Mouse (Mus musculus) kidney, embryonic 15.5 days (tissue): Measurements from ENCODE around the gene Slc39a11. TPM values are rescaled to one million over a fixed set of nuclear protein-coding genes. Genes with fewer than 3 reads are reported as not detected.
"Not testable (repeated sequence)": the region's sequence is repeated elsewhere in the genome, so short reads cannot be mapped to it uniquely, and the experiment has no call there.

Experiments
- ATAC-seq: fragments of 200-750 bp; cut with Nextera tagmentation; replicated peaks from 2 replicates; pipeline ENCODE4 v1.8.0; 2017; ENCODE audit warnings: moderate TSS enrichment; ENCODE audit not compliant: low FRiP score
- H3K27ac ChIP-seq: fragments of 300-500 bp; sonication (generic); 2 replicates; pipeline ENCODE4 v1.5.1; 2015; ENCODE audit warnings: mild to moderate bottlenecking, inconsistent platforms
- H3K27me3 ChIP-seq: fragments of 300-500 bp; sonication (generic); 2 replicates; pipeline ENCODE4 v1.6.1; 2015; ENCODE audit warnings: inconsistent platforms
- H3K36me3 ChIP-seq: fragments of 300-500 bp; sonication (generic); 2 replicates; pipeline ENCODE4 v1.6.1; 2015; ENCODE audit warnings: inconsistent platforms
- H3K4me1 ChIP-seq: fragments of 300-500 bp; sonication (generic); 2 replicates; pipeline ENCODE4 v1.6.1; 2015; ENCODE audit warnings: inconsistent platforms
- H3K4me2 ChIP-seq: fragments of 300-500 bp; sonication (generic); 2 replicates; pipeline ENCODE4 v1.6.1; 2015; ENCODE audit warnings: moderate library complexity, mild to moderate bottlenecking, inconsistent platforms
- H3K4me3 ChIP-seq: fragments of 300-500 bp; sonication (generic); replicated peaks from 2 replicates; pipeline ENCODE4 v1.5.1; 2015; ENCODE audit warnings: mild to moderate bottlenecking, inconsistent platforms
- H3K9ac ChIP-seq: fragments of 300-500 bp; sonication (generic); 2 replicates; pipeline ENCODE4 v1.6.1; 2015; ENCODE audit warnings: mild to moderate bottlenecking, inconsistent platforms
- H3K9me3 ChIP-seq: fragments of 300-500 bp; sonication (generic); replicated peaks from 2 replicates; pipeline ENCODE4 v1.6.1; 2016; ENCODE audit warnings: inconsistent platforms
- WGBS: fragments of 180-500 bp; shearing (Covaris S2); methylation state at CpG from one replicate; pipeline ENCODE4 v1.1.7; 2015; ENCODE audit warnings: mixed read lengths; 5-methylcytosine and 5-hydroxymethylcytosine counted together
- polyA plus RNA-seq: library from polyadenylated mRNA; unstranded; fragments of >200 nt; fragmentation: Nextera tagmentation; extraction: Ambion mirVana; gene quantifications from 2 replicates; pipeline ENCODE4 v1.2.1, GENCODE M21; 2015

Gene Slc39a11
- polyA plus RNA-seq, 1 experiment from 2014 or later, result 22.2 TPM

DNA sequence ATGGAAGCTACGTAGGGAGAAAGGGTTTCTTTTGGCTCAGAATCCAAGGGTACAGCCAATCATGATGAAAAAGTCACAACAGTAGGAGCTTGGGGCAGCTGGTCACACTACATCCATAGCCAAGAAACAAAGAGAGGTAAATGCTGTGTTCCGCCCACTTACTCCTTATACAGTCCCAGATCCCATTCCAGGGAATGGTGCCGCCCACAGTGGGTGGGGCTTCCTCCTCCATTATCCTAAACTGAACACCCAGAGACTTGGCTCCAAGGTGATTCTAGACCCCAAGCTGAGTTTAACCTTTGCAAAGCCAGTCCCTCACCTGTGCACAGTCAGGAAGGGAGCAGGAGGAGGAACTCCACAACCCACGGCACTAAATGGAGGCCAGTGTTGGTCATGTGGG is 72.7 kb downstream of the Slc39a11 start:
- H3K9ac ChIP-seq, result no peak overlapping the region
- ATAC-seq, result no peak
- H3K4me3 ChIP-seq, result no peak overlapping the region
- H3K27me3 ChIP-seq, result no peaks in the 10 kb centered on the region
- 77% methylated on average over 4 of the region's 4 CpGs for WGBS
- H3K9me3 ChIP-seq, result no peaks in the 10 kb centered on the region
- H3K27ac ChIP-seq, result no peak overlapping the region
- H3K4me1 ChIP-seq, result no peaks in the 10 kb centered on the region
- H3K36me3 ChIP-seq, result no peaks in the 10 kb centered on the region
- H3K4me2 ChIP-seq, result no peak overlapping the region

DNA sequence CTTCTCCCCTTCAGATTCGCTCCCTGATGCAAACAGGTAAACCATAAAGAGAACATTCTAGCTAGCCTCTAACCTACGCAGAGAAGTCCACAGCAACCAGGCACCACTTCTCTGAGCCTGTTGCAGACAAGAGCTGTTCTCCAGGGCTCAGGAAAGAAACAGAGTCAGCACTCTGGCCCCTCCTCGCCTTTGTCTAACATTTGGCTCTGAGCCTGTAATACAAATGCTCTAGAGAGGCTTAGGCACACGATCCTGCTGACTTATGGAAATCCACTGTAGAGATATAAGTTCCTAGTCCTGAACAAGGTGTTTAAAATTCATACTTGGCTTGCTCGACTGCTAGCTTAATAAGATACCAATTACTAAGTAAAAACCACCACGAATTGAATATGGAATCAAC is 77.2 kb downstream of the Slc39a11 start:
- no peaks in the 10 kb centered on the region for H3K9me3 ChIP-seq
- H3K4me1 ChIP-seq, result no peaks in the 10 kb centered on the region
- H3K36me3 ChIP-seq, result no peaks in the 10 kb centered on the region
- H3K4me3 ChIP-seq, result no peak overlapping the region
- no peak overlapping the region for H3K9ac ChIP-seq
- ATAC-seq, result no peak
- no peak overlapping the region for H3K27ac ChIP-seq
- WGBS, result 66% methylated on average over 6 of the region's 6 CpGs
- H3K4me2 ChIP-seq, result no peak overlapping the region
- no peaks in the 10 kb centered on the region for H3K27me3 ChIP-seq

DNA sequence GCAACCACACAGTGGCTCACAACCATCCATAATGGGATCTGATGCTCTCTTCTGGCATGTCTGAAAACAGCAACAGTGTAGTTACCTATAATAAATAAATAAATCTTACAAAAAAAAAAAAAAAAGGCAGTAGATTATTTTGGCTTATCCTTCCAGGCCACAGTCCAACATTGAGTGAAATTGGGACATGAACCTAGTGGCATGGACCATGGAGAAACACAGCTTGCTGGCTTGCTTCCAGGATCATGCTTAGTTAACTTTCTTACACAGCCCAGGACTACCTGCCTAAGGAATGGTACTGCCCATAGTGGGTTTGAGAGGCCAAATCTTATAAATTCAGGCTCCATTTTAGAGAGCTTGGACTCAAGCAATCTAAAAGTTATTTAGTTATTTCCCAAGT is 78.3 kb downstream of the Slc39a11 start:
- ATAC-seq, result no peak
- no peak overlapping the region for H3K27ac ChIP-seq
- no peaks in the 10 kb centered on the region for H3K9me3 ChIP-seq
- no peak overlapping the region for H3K4me2 ChIP-seq
- H3K27me3 ChIP-seq, result no peaks in the 10 kb centered on the region
- no peak overlapping the region for H3K9ac ChIP-seq
- no peaks in the 10 kb centered on the region for H3K36me3 ChIP-seq
- no peaks in the 10 kb centered on the region for H3K4me1 ChIP-seq
- no peak overlapping the region for H3K4me3 ChIP-seq

DNA sequence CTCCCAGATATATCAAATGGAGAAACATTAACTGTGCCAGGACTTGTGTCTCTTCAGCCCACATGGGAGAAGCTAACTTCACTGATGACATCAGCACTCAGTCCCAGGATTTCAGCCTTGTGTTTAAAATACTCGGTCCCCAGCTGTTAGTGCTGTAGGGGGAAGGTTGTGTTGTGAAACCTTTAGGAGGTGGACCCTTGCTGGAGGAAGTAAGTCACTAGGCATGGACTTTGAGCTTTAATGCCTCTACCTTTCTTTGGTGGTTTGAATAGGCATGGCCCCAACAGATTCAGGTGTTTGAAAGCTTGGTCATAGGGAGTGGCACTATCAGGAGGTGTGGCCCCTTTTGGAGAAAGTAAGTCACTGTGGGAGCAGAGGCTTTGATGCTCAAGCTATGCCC is 80.9 kb downstream of the Slc39a11 start:
- no peak overlapping the region for H3K4me3 ChIP-seq
- H3K36me3 ChIP-seq, result no peaks in the 10 kb centered on the region
- peaks cover 12% of the 10 kb centered on the region for H3K4me1 ChIP-seq
- WGBS, result 78% methylated on average over 1 of the region's 1 CpGs
- H3K9ac ChIP-seq, result no peak overlapping the region
- H3K27me3 ChIP-seq, result peaks cover 3% of the 10 kb centered on the region; the same call in 1 of the 2 replicates
- ATAC-seq, result no peak
- no peak overlapping the region for H3K4me2 ChIP-seq
- no peaks in the 10 kb centered on the region for H3K9me3 ChIP-seq
- H3K27ac ChIP-seq, result no peak overlapping the region

DNA sequence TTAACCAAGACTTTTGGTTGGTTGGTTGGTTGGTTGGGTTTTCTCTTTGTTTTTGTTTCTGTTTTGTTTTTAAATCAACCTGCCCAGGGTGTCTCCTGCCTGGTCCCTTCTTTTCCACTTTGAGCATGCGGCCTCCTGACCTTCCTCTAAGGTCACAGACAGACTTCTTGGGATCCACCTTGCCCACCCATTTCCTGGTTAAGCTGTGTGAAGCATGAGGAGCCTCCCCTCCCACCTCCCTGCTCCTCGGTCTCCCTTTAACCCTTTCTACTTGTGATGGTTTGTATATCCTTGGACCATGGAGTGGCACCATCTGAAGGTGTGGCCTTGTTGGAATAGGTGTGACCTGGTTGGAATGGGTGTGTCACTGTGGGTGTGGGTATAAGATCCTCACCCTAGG is 82.0 kb downstream of the Slc39a11 start:
- H3K27ac ChIP-seq, result not testable (repeated sequence)

DNA sequence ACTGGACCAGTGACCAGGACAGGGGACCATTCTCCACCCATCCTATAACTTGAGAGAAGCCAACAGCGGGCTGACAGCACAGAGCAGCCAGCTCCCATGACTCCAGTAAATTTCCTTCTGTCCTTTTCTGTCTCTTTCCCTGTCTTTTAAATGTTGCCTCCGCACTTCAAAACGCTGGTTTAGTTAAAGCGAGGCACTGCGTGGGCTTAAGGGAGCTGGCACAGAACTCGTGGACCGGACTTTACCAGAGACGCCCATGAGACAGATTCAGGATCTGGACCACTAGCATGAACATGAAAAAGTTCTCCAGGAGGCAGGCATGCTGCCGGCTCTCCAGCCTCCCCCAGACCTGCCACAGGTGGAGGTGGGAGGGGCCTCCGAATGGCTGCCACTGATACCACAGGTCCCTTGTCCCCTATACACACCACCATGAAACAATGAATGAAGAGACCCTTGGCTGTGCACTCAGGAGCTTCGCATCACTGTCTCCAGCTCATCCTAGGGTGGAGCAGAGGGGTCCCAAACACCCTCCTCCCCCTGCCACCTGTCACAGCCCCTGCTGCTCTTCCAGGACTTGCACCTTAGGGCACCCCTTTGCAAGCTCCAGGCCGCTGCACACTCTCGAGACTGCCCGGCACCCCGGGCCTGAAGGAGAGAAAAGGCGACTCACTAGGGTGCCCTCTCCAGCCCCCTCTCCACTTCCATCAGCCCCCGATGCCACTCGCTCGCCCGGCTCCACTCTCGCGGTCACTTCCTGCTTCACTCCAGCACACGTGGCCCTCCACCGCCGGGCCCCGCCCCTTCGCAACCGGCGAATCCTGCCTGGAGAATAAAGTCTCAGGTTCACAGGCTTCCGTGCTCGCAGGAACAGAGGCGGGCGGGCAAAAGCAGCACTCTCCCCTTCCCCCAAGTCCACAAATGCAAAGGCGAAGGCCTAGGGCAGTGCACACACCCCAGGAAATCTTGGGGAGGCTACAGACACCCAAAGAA is 84.6 kb downstream of the Slc39a11 start:
- H3K27me3 ChIP-seq, result peaks cover 3% of the 10 kb centered on the region; the same call in 1 of the 2 replicates
- peak overlapping the region; percentile 97 for H3K4me2 ChIP-seq
- peak overlapping the region; percentile 72 for H3K4me3 ChIP-seq
- H3K36me3 ChIP-seq, result no peaks in the 10 kb centered on the region
- no peaks in the 10 kb centered on the region for H3K9me3 ChIP-seq
- H3K27ac ChIP-seq, result no peak overlapping the region
- WGBS, result 8% methylated on average over 34 of the region's 34 CpGs
- peak; percentile 89 for ATAC-seq
- peak overlapping the region; percentile 54 for H3K9ac ChIP-seq
- H3K4me1 ChIP-seq, result peaks cover 12% of the 10 kb centered on the region

More for the DNA sequence above, 82.0 kb downstream of the Slc39a11 start:
- not testable (repeated sequence) for H3K4me2 ChIP-seq, H3K4me3 ChIP-seq, H3K9ac ChIP-seq, H3K36me3 ChIP-seq, H3K9me3 ChIP-seq, H3K27me3 ChIP-seq, ATAC-seq
- 88% methylated on average over 2 of the region's 2 CpGs for WGBS
- H3K4me1 ChIP-seq, result peaks cover 12% of the 10 kb centered on the region

DNA sequence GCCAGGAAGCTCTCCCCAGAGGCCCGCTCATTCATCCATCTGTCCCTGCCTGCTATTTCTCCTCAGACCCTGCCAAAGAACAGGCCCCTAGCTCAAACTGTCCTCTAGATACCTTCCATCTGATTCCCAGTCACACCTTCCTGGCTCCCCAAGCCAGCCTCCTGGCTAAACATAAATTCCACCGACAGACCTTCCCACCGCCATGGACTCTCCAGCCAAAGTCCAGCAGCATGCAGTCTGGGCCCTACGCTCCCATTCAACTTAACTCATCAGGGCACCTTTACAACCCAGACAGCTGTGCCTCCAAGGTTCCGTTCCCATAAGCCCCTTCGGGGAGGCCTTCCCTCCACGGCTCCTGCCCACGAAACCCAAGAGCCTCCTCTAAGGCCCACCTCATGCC is 87.6 kb downstream of the Slc39a11 start:
- Histone ChIP-seq H3K27ac (no peak overlapping the region), H3K27me3 (peaks cover 3% of the 10 kb centered on the region; the same call in 1 of the 2 replicates), H3K9ac (no peak overlapping the region), H3K4me1 (peaks cover 16% of the 10 kb centered on the region), H3K9me3 (no peaks in the 10 kb centered on the region), H3K4me2 (no peak overlapping the region), H3K36me3 (no peaks in the 10 kb centered on the region), H3K4me3 (no peak overlapping the region)
- 85% methylated on average over 8 of the region's 8 CpGs for WGBS
- ATAC-seq, result no peak

DNA sequence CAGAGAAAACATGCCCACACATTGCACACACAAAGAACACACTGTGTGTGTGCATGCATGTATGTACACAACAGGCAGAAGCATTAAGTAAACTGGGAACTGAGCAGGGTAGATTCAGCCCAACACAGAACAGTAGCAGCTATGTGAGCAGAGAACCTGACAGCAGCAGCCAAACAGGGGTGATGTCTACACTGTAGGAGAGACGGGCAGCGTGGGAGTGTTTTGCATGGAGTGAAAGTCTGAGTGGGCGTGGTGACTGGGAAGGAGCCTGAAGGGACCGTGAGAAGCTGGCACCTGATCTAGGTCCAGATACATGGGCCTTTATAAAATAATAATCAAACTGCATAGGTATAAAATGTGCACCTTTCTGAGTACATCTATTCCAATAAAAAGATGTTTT is 89.7 kb downstream of the Slc39a11 start:
- Histone ChIP-seq H3K36me3 (no peaks in the 10 kb centered on the region), H3K27me3 (peaks cover 3% of the 10 kb centered on the region; the same call in 1 of the 2 replicates), H3K27ac (no peak overlapping the region), H3K4me2 (no peak overlapping the region), H3K4me1 (peaks cover 8% of the 10 kb centered on the region), H3K4me3 (no peak overlapping the region), H3K9ac (no peak overlapping the region), H3K9me3 (no peaks in the 10 kb centered on the region)
- no peak for ATAC-seq
- 57% methylated on average over 4 of the region's 4 CpGs for WGBS

DNA sequence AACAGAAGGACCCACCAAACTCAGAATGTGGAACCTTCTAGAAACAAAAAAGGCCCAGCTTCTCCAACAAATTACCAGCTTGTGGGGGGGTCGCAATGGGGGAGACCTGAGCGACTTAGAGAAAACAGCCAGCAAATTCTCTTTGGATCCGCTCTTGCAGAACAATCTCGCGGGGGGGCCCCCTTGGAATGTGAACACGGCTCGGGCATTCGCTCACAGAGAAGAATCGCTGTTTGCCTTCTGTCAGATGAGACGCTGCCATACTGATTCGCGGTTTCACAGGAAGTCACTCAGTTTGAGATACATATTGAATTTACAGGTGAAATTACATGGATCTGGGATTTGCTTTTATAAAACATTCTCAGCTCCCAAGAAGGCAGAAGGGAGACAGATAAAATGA is 91.4 kb downstream of the Slc39a11 start:
- Histone ChIP-seq H3K4me3 (no peak overlapping the region), H3K9ac (no peak overlapping the region), H3K27ac (no peak overlapping the region), H3K4me2 (no peak overlapping the region), H3K4me1 (peaks cover 3% of the 10 kb centered on the region; the same call in 1 of the 2 replicates), H3K27me3 (no peaks in the 10 kb centered on the region), H3K9me3 (no peaks in the 10 kb centered on the region), H3K36me3 (no peaks in the 10 kb centered on the region)
- ATAC-seq, result no peak
- 53% methylated on average over 12 of the region's 12 CpGs for WGBS

DNA sequence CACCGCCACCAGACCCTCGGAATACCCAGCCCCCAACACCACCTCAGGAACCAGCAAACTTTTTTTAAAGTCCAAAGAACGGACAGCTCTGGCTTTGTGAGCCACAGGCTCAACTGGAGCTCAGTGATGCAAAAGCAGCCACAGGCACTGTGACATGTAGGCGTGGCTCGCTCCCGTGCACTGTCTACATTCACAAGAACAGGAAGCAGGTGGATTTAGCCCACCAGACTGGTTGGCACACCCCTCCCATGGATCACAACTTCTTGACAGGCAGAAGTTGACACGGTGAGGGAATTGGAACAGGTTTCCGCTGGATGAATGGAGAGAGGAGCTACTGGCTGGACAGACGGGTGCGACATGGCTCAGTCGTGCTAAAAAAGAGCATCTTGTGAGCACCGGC is 93.7 kb downstream of the Slc39a11 start:
- Histone ChIP-seq H3K9me3 (no peaks in the 10 kb centered on the region), H3K36me3 (no peaks in the 10 kb centered on the region), H3K4me1 (peaks cover 3% of the 10 kb centered on the region; the same call in 1 of the 2 replicates), H3K27ac (no peak overlapping the region), H3K4me2 (no peak overlapping the region), H3K9ac (no peak overlapping the region), H3K27me3 (no peaks in the 10 kb centered on the region), H3K4me3 (no peak overlapping the region)
- WGBS, result 82% methylated on average over 12 of the region's 12 CpGs
- no peak for ATAC-seq

DNA sequence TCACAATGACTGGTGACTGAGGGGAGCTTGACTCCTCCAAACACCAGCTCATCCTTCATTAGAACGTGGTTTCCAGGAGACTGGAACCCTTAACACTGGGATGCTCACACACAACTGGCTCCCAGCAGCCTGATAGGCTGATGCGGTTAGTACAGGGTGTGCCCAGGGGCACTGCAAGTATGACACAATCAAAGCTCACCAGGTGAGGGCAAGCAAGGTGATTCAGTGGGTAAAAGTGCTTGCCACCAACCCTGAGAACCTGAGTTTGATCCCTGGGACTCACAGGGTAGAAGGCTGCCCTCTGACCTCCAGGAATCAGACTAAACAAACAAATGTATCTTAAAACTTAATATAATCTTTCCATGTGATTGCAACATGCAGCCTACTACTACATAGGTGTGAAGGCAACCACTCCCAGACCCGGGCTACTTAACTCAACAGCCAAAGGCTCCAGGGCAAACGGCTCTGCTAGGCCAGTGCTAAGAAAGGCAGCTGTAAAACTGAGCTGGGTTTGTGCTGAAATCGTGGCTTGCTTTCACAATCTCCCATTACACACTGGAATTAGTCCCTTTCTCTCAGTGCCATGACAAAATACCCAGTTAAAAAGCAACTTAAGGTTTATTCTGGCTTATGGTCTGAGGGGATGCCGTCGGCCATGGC is 95.0 kb downstream of the Slc39a11 start:
- H3K27ac ChIP-seq, result no peak overlapping the region
- H3K36me3 ChIP-seq, result no peaks in the 10 kb centered on the region
- ATAC-seq, result no peak
- no peak overlapping the region for H3K4me2 ChIP-seq
- no peak overlapping the region for H3K4me3 ChIP-seq
- WGBS, result 77% methylated on average over 7 of the region's 7 CpGs
- H3K9me3 ChIP-seq, result no peaks in the 10 kb centered on the region
- peaks cover 3% of the 10 kb centered on the region; the same call in 1 of the 2 replicates for H3K4me1 ChIP-seq
- H3K27me3 ChIP-seq, result no peaks in the 10 kb centered on the region
- H3K9ac ChIP-seq, result no peak overlapping the region

DNA sequence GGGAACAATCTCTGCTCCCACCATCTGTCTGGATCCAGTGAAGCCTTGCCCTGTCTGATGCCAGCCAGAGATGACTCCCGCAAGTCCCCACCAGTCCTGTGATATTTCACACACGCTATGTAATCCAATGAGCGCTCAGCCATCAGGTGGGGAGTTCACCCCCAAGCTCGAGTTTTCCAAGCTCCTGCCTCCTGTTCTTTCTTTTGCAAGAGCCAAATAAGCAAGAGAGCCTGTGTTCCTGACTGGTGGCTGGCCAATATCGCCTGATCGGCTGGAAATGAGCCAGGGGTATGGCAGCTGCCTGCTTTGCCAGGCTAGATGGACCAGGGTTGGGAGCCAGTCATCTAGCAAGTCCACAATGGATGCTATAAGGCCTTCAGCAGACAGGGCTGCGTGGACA is 95.7 kb downstream of the Slc39a11 start:
- ATAC-seq, result no peak
- Histone ChIP-seq H3K9ac (no peak overlapping the region), H3K36me3 (no peaks in the 10 kb centered on the region), H3K4me2 (no peak overlapping the region), H3K27ac (no peak overlapping the region), H3K4me1 (peaks cover 3% of the 10 kb centered on the region; the same call in 1 of the 2 replicates), H3K27me3 (no peaks in the 10 kb centered on the region), H3K4me3 (no peak overlapping the region), H3K9me3 (no peaks in the 10 kb centered on the region)
- 85% methylated on average over 7 of the region's 7 CpGs for WGBS
